Mouse (Mus musculus) stomach, postnatal 0 days (tissue): Measurements from ENCODE around the gene Plxnd1.

Experiments used
- CTCF ChIP-seq: IDR thresholded peaks from 2 replicates; pipeline ENCODE4 v1.5.1; 2016; ENCODE audit warnings: antibody characterized with exemption, low read depth, mild to moderate bottlenecking, moderate library complexity
- EP300 ChIP-seq: optimal IDR thresholded peaks from 2 replicates; pipeline ENCODE3; 2016; ENCODE audit warnings: antibody characterized with exemption

- TF ChIP-seq CTCF: no peak
- no peak for TF ChIP-seq EP300
These were observed 74.9 kb downstream of the Plxnd1 start for GRCm38 (mm10) chr6:115919876-115920275.
